Mouse (Mus musculus): ENCODE results near the gene Gm21994.
"Not testable (repeated sequence)": the region's sequence is repeated elsewhere in the genome, so short reads cannot be mapped to it uniquely, and the experiment has no call there.

Gm21994 gene

DNA sequence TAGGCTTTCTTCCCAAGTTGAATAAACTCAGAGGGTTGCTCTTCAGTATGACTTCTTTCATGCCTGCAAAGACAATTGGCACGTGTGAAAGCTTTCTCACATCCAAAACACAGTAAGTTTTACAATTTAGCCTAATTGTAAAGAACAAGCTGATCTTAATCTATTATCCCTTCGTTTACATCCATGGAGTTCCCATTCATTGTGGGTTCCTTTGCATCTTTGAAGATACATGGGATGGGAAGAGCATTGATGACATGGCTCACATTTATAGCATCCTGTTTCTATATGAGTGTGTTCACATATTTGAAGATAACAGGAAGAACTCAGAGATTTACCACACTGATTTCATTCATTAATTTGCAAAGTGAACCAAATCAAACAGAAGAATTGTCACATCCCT, at the start of gene Gm21994:
Gene Gm21994, minus strand, starts transcription at position 101 of the 400 bp plus-strand sequence.
- not testable (repeated sequence) for DNase-seq (ENCODE audit: extremely low spot score, low spot score)

DNA sequence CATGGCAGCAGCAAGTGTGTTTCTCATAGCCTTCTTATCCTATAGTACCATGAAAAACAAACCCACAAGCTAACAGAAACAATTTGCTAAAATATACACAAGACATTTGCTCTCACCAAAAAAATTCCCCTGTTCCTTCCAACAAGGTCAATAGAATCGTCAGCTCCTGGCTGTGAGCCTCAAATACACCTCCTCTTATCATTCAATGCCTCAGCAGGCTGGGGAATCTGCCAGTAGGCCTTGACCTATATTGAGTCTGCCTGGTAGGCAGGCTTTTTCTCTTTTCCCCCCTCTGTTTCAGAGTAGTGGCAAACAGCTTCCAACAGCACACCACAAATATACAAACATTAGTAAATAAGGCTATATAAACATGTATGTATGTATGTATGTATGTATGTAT, 43.7 kb upstream of the Gm21994 start:
- DNase-seq (ENCODE audit: extremely low spot score, low spot score): no peak

DNA sequence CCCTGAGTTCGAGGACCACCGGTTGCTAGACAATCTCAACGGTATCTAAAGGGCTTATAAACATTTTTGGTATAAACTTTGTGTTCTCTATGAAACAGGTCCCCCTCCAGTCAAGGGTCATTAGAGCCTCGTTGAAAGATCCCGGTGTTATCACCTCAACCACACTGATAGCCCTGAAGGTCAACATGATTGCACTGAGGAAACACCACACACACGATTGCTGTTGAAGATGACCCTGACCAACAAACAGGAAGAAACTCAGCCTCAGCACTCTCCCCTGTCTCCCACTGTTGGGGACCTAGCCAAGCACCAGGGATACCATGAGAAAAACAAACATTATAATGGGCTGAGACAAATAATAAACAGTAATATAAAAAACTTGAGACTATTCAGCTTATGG, 38.3 kb upstream of the Gm21994 start:
- DNase-seq (ENCODE audit: extremely low spot score, low spot score): no peak

DNA sequence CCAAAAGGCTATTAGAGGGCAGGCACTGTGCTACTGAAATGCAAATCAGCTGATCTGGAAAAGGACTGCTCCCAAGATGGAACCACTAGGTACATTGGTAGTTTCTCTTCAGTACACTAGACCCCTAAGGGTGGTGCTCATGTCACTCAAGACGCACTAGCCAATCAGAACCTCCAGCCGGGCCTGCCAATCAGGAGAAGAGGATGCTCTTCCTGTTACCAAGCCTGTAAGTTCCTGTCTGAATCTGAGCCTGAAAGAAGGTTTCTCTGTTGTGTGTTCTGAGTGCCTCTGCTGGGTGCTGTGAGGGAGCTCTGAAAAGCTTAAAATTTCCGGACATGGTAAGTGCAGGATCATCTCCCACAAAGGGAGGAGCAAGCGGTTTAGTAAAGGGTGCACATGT, 1.9 kb upstream of the Gm21994 start, which contains the start of gene Gm14124:
Gene Gm14124, plus strand, starts transcription at position 227 of the 400 bp plus-strand sequence.
- DNase-seq (ENCODE audit: extremely low spot score, low spot score): not testable (repeated sequence)

DNA sequence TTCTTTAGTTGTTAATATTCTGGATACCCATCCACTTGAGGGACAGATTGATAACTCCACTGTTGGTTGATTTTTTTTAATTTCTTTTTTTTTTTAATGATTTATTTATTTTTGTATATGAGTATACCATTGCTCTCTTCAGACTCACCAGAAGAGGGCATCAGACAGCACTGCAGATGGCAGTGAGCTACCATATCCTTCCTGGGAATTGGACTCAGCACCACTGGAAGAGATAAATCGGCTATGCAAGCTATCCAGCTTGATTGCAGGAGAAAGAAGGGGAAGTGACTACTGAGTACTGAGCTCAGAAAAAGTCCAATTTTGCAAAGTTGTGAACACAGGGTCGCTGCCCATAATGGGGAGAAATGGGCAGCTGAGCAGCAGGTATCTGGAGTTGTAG, 1.5 kb upstream of the Gm21994 start:
- not testable (repeated sequence) for DNase-seq (ENCODE audit: extremely low spot score, low spot score)

DNA sequence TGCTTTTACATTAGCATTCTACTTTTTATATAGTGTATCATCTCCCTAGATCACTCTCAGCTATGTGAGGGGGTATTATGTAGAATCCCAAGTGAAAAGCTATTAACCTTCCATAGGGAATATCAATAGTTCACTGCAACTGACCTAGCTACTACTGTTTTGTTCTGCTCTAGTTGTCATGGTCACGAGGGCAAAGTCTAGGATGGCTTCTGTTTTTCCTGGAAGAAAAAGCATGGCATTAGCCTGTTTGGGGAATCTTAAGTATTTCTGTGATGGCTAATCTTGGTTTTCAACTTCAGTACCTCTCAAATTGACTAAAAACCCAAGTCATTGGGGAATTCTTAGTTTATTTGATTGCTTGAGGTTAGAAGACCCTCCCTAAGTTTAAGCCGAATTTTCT, 12.2 kb downstream of the Gm21994 start:
- DNase-seq (ENCODE audit: extremely low spot score, low spot score): no peak

DNA sequence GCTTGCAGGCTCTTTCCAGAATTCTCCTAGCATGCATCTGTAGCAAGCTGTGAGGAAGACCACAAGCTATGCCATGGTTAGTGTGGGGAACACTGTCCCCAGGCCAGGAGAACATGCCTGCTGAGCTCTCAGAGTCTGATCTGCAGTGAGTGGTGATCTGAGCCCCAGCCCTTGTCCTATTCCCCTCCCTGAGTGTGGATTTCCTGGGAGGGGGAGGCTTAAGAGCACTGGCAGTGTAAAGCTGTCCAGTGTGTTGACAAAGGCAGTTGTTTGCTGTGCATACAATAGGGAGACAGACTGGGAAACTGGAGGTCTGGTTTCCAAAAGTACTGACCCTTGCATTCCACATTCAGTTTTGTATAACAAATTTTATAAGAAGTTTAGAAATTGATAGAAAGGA, 32.1 kb downstream of the Gm21994 start:
- not testable (repeated sequence) for DNase-seq (ENCODE audit: extremely low spot score, low spot score)

DNA sequence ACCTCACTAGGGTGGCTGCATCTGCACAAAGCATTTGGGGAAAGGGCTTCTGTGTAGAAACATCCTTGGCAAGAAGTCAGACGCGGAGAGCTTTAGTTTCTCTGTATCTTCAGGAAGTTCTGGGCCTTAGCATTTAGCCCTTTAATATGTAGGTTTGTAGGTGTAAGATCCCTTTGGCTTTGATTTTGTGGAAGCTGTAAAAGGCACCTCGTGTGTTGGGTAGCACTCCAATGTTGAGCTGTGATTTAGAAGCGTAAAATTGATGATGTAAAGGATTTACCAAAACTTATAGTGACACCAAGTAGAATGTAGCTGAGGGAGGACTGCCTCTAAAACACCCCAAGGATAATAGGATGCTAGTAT, 37.0 kb downstream of the Gm21994 start:
- not testable (repeated sequence) for DNase-seq (ENCODE audit: extremely low spot score, low spot score)

DNA sequence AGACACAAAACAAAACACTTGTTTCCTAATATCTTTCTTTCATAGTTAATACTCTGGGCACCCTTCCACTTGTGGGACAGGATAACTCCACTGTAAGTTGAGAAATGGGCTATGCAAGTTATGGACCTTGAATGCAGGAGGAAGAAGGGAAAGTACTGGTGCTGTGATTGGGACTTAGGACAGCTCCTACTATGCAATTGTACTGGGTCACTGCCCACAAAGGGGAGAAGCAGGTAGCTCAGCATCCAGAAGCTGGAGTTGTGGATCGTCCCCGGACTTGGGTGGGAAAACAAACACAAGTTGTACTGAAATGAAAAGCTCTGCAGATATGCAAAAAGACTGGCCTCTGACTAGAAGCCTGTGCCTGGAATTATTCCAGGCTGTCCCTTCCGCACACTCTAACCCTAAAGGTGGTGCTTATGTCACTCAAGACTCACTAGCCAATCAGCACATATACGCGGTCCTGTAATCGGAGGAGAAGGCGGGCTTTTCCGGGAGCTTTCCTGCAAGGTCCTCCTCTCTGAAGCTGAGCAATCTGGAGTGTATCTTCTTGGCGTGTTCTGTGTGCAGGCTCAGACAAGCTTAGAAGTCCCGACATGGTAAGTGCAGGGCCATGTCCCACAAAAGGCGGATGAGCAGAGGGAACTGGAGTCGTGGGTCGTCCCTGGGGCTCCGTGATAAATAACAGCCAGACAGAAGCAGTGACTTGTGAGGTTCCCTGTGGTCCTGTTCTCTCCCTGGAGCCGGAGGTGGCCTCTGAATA, 37.6 kb downstream of the Gm21994 start, which contains the start of gene Zfp937:
Gene Zfp937, plus strand, starts transcription at position 474 of the 763 bp plus-strand sequence.
- DNase-seq (ENCODE audit: extremely low spot score, low spot score): peak; percentile 68
